Mouse (Mus musculus) gastrocnemius, postnatal 4 days (tissue): ENCODE results near the gene Irak2. TPM values are rescaled to one million over a fixed set of nuclear protein-coding genes. Genes with fewer than 3 reads are reported as not detected.

Source experiments
- DNase-seq, 2 experiments: peaks; one replicate each; pipeline ENCODE4 v3.0.0; 2021 to 2022; ENCODE audit warnings: low spot score in 2 of 2, mixed read lengths in 2 of 2
- total RNA-seq, 2 experiments: library from RNA; stranded (reverse); gene quantifications; 2 replicates each; pipeline ENCODE4 v1.2.3; 2021

Gene Irak2
- total RNA-seq, 2 experiments from 2014 or later, result 9.5 to 10.7 TPM

DNA sequence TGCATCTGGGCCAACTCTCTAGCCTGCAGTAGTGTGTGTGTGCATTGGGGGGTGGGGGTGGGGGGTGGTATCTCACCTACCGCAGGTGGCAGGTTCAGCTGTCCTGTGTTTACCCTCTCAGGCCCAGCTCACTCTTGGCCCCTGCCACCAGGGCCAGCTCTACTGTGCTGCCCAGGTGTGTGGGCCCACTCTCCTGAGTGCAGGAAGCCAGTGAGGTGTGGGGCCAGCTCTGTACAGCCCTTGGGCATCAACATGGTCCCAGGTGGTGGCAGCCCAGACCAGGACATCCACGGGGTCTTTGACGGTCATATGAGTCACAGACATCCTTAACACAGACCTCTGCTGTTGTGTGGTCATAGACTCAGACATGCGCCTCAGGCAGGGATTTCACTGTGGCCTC lies 5.4 kb upstream of the Irak2 start:
- DNase-seq, result no peak

DNA sequence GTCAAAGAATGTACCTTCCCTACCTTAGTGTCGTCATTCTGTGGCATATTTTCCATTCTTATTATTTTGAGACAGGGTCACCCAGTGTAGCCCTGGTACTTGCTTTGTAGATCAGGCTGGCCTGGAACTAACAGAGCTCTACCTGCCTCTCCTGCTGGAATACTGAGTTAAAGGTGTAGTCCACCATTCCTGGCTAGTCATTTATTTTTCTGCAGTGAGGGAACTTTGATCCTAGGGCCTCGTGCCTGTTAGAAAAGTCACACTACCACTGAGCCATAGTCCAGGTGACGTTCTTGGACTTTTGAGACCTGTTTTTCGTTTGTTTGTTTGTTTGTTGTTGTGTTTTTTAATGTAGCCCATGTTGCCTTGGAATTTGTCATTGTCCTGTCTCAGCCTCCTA lies 934 bp downstream of the Irak2 start:
- no peak for DNase-seq

DNA sequence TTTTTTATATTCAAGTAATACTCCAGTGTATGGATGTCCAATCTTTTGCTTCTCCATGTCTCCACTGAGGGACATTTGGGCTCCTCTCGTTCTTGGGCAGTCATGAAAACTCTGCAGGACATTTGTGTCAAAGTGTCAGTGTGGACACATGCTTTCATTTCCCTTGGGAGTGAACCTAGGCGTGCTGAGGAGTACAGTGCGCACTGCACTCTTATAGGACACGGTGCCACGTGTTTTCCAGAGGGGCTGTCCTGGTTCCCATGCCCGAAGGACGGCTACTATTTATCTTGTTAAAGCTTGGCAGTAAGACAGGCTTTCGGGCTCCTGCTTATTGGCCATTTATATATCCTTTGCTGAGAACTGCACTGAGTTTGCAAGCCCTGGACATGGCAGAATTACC lies 4.3 kb downstream of the Irak2 start:
- DNase-seq, result no peak

DNA sequence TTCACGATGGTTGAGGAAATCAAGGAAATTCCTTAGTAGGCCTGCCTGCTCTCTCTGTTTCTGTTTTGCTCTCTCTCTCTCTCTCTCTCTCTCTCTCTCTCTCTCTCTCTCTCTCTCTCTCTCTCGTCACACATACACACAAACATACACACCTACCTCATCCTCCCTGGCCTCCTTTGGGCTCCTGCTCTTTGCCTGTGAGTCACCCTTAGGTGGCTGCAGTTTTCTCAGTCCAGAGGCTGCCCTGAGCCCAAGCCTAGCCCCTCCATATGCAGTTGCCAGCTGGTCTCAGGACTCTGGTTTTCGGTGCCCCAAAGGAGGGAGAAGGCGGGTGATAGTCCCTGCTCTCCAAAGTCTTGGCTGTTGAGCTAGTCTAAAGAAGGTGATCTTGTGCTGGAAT lies 4.8 kb downstream of the Irak2 start:
- DNase-seq, result no peak

DNA sequence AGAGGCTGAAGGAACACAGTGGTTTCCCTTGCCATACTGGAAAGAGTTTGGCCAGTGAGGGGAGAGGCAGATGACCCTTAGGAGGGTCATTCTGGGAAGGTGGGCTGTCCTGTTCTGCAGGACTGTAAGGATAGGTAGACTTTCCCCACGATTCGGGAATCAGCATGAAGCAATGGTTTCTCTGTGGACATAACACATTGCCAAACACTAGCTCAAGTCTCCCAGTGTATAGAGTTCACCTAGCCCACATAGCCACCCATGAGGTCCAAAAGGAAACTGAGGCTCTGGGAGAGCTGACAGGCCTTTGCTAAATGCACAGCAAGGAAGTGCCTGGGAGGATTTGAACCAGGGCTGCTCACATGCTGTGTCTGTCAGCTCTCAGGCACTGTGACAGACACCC lies 5.7 kb downstream of the Irak2 start:
- DNase-seq, result no peak

DNA sequence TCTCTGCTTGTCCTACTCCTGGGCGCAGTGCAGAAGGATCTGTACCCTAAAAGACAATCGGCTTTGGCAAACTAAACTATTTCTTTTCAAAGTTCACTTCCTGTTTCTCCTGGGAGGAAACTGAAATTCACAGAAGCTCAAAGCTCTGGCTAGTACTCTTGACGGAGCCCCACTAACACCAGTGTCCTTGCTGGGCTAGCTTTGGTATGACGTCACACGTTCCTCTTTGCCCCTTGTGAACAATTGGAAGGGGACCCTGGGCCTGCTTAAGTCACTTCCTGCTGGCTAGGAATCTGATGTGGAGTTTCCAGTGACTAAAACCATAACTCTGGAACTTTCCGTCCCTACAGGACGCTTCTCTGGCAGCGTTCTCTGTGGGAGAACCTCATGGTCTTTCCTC lies 6.5 kb downstream of the Irak2 start:
- DNase-seq, result no peak

DNA sequence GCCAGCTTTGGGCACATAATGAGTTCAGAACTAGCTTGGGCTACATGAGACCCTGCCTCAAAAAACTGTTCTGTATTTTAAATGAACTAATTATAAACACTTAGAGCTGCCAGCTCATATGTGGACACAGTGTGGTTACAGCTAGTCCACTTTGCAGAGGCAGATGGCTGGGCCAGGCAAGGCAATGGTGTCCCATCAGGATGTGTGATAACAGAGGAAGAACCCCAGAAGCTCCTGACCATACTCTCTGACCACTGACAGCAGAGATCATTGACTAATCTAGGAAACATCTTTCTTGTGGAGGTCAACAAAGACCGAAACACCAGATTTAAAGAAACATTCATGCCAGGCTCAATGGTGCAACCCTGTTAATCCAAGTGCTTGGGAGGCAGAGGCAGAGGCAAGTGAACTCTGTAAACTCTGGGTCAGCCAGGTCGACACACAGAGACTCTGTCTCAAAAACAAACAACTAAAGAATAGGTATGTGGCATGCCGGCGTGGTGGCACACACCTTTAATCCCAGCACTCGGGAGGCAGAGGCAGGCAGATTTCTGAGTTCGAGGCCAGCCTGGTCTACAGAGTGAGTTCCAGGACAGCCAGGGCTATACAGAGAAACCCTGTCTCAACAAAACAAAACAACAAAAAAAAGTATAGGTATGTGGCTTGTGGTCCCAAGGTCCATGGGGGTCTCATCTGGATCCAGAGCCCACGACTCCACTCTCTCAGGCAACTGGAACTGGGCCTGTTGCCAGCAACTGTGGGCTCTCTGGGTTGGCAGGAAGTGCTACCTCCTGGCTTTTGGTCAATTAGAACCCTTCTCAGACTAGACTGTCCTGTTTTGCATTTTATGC lies 11.3 kb downstream of the Irak2 start:
- DNase-seq, result no peak

DNA sequence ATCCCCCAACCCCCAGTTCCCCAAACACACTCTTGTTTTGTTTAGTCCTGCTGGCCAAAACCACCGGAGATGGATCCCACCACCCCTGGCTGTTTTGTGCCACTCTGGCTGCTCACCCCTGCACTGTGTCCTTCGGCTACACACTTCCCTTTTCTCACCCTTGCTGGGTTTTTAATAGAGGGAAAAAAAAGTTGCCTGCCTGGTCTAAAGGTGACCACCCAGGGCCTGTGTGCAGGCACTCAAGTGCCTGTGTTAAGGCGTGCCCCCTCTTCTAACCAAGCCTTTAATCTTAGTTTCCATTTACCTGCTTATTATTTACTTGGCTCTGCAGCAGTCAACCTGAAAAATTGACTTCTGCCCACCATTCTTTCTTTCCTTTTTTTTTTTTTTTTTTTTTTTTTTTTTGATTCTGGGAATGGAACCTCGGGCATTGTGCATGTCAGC lies 12.0 kb downstream of the Irak2 start:
- DNase-seq, result no peak

DNA sequence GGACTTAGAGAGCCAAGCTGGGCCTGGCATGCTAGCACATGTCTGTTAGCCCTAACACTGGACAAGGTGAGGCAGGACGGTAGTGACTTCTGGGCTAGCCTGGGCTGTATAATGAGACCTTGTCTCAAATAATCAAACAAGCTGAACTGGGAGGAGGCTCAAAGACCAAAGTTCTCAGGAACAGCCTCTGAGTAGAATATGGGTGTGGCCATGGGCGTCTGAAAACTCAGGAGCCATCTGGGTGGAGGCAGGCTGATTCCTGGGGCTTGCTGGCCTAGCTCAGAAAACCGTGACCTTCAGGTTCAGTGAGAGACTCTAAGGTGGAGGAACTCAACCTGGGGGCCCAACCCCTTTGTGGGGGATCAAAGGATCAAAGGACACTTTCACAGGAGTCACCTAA lies 13.4 kb downstream of the Irak2 start:
- no peak for DNase-seq

DNA sequence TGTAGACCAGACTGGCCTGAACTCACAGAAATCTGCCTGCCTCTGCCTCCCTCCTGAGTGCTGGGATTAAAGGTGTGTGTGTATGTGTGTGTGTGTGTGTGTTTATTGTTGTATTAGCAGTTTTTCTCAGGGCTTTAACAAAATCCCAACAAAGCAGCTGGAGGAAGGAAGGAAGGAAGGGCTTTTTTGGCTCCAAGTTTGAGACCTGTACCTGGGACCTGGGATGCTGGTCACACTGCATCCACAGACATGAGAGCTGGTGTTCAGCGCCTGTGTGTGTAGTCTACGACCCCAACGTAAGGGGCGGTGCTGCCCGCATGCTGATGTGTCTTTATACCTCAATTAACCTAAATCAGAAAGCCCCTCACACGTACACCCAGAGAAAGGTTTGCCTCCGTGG lies 15.3 kb downstream of the Irak2 start:
- no peak for DNase-seq

DNA sequence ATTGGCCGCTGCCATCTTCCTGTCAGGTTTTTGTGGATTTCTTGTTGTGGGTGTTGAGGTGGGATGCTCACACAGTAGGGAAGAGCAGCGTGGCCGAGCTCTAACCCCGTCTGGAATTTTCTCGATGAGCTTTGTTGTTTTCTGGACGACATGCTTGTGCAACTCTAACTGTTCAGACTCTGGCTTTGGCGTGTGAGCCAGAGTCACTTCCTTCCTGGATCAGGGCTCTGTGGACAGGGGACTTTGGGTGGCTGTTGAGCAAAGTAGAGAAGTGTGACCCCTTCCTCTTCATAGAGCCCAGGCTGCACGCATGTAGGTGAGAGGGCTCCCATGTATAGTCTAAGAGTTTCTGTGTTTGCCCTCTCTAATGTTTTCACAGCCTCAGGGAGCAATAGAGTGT lies 15.8 kb downstream of the Irak2 start:
- no peak for DNase-seq

DNA sequence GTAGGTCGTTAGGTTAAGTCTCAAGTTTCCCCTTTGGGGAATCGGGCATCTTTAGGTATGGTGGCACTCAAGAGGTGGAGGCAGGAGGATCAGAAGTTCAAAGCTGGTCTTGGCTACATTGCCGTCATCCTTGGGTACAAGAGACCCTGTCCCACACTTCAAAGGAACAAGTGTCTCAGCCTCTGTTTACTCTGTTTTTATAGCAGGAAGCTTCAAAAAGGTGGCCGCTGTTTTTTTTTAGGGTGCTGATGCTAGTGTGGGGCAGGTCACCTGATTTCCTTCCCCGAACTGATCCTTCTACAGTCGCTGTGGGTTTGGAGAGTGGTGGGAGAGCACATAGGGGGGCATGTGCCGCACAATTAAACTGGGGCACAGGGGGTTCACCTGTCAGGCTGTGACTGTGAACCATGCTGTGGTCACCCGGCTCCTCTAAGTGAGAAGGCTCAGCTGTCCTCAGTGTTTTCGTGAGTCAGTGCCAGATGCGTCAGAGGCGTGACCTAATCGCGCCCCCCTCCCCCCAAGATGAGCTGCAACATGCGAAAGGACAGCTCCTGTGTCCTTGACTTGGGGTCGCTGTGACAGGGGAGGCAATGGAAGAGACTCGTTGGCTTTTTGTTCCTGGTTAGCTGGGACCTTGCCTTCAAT lies 16.6 kb downstream of the Irak2 start:
- no peak for DNase-seq

DNA sequence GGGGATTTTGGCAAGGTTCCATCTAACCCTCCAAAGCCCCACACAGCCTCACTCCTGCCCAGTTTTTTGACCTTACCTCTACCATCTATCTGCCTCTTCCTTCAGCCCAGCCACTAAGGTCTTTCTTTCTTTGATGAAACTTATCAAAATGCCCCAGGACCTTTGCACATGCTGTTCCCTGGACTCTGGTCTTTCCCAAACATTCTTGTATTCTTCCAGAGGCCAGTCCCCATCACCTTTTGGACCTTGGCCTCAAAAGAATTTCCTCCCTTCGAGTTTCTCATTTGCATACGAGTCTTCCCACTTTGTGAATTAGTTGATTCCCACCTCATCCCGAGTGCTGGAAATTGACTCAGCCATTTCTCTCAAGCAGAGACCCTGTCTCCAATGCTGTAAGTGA lies 17.2 kb downstream of the Irak2 start:
- no peak for DNase-seq

DNA sequence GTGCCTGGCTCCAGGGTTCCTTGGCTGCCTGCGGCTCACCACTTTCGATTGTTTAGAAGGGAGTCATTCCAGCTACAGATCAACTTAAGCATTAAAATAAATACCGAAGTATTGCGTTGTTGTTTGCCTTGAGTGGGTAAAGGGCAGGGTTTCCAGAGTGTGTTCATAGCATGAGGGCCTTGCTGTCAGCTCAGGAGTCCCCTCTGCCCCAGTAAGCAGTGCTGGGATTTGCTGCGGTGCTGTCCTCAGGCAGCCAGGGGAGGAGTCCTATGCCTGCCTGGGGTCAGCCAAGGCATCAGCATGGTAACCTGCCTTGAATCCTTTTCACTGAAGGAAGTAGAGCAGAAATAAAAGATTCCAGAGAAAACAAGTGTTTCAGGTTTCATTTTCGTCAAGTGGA lies 18.6 kb downstream of the Irak2 start:
- DNase-seq, result no peak

DNA sequence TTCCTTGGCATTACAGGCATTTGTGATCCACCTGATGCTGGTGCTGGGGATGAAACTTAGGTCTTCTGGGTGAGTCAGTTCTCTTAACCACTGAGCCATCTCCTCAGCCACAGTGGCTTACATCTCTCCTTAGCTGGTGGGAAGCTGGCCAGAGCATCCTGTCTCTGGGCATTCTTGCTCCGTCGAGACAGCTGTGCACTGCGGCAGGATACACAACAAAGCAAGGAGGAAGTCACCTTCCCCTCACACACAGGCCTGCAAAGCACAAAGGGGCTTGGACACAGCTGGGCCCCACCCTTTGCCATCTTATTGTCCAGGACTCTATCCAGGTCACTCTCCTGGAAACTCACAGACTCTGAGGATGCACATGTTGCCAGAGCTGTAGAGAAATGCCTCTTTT lies 20.0 kb downstream of the Irak2 start:
- DNase-seq, result no peak

DNA sequence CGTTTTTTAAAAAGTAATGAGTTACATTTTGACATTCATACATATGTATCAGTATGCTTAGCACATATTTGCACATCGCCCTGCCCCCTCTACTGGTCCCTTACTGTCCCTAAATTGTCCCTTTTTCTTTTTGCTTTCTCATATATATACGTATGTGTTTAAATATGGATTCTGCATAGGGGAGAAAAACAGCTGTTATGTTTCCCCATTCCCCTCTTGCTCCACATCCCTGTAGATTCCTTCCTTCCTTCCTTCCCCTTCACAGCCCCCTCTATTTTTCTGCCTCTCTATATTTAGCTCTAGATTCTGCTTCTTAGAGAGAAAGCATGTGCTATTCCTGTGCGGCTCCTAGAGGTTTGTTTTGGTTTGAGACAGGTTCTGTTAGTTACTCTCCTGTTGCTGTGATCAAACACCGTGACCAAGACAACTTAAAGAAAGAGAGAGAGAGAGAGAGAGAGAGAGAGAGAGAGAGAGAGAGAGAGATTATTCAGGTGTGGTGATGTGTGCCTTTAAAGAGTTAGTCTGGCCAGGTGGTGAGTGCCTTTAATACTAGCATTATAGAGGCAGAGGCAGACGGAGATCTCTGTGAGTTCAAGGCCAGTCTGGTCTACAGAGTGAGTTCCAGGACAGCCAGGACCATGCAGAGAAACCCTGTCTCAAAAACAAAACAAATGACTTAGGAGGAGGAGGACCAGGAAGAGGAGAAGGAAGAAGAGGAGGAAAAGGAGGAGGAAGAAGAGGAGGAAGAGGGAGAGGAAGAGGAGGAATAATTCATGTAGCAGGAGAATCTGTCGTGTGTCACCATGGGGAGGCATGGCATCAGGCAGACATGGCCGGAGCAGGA lies 21.6 kb downstream of the Irak2 start:
- DNase-seq, result no peak

DNA sequence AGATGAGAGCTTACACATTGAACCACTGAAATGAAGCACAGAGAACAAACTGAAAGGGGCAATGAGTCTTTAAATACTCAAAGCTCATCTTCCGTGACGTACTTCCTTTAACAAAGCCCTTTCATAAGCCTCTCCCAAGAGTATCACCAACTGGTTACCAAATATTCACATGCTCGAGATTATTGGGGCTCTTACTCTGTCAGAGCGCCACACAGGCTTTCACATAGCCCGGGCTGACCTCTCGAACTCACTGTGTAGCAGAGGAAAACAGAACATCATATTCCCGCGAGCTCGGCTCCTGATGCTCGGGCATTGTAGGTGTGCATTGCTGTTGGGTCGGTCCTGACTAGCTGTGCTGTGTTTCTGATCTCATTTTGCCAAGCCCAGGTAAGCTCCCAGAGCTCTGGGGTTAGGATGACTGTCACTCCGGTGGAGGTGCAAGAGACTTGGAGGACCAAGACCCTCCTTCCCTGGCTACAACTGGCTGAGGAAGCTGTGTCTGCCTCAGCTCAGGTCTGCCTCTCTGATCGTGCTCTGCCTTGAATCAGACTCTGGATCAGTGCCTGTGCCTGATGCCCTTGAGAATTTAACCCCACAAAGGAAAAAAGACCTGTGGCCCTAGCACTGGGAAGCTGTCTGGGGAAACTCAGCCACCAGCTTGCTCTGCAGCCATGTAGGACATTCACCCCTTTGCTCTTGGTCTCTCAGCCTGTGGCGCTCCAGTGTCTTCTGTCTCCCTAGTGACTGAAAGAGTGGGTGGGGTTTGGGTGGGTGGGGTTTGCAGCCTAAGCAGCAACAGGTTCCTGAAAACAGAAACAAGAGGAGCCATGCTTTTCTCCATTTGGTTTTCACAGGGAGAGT lies 22.5 kb downstream of the Irak2 start:
- no peak for DNase-seq

DNA sequence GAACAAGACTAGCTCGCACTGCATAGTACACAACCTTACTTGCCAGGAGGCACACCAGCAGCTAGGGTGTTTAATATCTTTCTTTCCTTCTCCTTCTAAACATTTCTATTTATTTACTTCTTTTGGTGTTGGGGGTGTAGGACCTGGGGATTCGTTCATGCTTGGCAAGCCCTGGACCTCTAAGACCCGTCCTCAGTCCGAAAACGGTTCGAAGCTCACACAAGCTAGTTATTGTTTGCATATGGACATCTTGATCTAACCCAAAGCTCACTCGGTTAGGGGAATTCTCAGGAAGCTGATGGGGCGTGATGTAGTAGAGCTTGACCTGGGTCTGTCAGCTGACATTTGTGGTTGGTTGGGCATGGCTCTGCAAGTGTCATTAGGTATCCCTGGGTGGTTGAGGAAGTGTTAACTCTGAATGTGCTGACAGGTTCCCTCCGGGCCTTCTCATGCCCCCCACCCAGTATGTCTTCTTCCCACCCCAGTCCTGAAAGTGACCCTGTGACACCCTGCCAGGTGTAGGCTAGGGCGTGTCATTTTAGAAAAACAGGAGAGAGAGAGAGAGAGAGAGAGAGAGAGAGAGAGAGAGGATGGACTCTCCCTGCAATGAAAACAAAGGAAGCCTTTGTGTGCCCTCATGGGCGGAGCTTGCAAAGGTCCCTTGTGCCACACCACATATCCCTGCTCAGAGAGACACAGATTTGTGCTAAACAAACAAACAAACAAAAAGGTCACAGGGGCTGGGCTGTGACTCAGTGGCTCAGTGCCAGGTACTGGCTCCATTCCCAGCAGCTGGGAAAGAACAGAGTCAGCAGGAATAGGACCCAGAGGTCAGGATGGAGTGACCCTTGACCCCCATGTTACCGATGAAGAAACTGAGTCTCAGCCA lies 23.3 kb downstream of the Irak2 start:
- no peak for DNase-seq

DNA sequence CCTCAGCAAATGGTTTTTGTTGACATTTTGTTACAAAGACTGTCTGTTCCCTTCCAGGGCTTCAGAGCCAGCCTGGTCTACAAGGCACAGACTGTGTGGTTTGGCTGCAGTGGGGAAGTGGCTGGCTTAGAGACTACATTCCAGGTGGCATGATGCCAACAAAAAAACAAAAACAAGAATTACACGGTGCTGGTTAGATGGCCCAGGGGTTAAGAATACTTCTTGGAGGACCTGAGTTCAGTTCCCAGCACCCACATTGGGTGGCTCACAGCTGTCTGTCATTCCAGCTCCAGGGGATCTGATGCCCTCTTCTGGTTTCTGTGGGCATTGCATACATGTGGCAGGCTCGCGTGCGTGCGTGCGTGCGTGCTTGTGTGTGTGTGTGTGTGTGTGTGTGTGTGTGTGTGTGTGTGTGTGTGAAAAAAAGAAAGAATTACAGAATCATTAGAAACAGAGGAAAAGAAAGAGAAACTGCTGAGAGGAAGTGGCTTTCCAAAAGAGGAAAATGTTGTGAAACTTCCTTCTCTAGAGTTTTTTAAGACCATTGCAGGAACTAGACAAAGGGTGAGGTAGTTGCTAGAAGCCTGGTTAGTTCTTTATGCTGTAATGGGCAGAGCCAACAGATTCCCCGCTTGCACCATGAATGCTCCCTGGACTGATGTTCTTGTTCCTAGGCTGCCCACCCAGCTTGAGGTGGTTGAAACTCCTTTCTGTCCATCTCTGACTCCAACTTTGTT lies 24.9 kb downstream of the Irak2 start:
- DNase-seq, result no peak
